Mouse (Mus musculus) thymus, adult 2 months (tissue): Measurements from ENCODE around the gene Tagln3. TPM values are rescaled to one million over a fixed set of nuclear protein-coding genes. Genes with fewer than 3 reads are reported as not detected.

Source experiments
- DNase-seq: peaks from one replicate; pipeline ENCODE4 v3.0.0; 2021
- H3K27ac ChIP-seq: fragments of 200-500 bp; 2 replicates; pipeline ENCODE4 v1.5.1; 2012; ENCODE audit warnings: low read length, control low read depth; ENCODE audit not compliant: control insufficient read depth, insufficient read depth
- H3K27me3 ChIP-seq: fragments of 200-500 bp; 2 replicates; pipeline ENCODE4 v1.6.1; 2012; ENCODE audit warnings: mild to moderate bottlenecking, low read length, moderate library complexity, mixed read lengths; ENCODE audit not compliant: control insufficient read depth, insufficient read depth
- H3K36me3 ChIP-seq: fragments of 200-500 bp; 2 replicates; pipeline ENCODE4 v1.6.1; 2012; ENCODE audit warnings: mild to moderate bottlenecking, low read length, moderate library complexity; ENCODE audit not compliant: control insufficient read depth, insufficient read depth
- H3K4me1 ChIP-seq: fragments of 200-500 bp; replicated peaks from 2 replicates; pipeline ENCODE4 v1.6.1; 2012; ENCODE audit warnings: low read length; ENCODE audit not compliant: control insufficient read depth, insufficient read depth
- H3K4me3 ChIP-seq: fragments of 200-500 bp; 2 replicates; pipeline ENCODE4 v1.5.1; 2012; ENCODE audit warnings: mild to moderate bottlenecking, low read length, control low read depth, moderate library complexity; ENCODE audit not compliant: control insufficient read depth, insufficient read depth
- CTCF ChIP-seq: fragments of 200-500 bp; IDR thresholded peaks from 2 replicates; pipeline ENCODE4 v1.5.1; 2012; ENCODE audit warnings: mild to moderate bottlenecking, control low read depth, low read length, moderate library complexity, borderline replicate concordance; ENCODE audit not compliant: control insufficient read depth, poor library complexity, insufficient read depth; ENCODE audit errors: extremely low read depth
- POLR2A ChIP-seq: fragments of 200-500 bp; IDR thresholded peaks from 2 replicates; pipeline ENCODE4 v1.6.1; 2012; ENCODE audit warnings: mild to moderate bottlenecking, low read length, control low read depth, moderate library complexity; ENCODE audit not compliant: control insufficient read depth, poor library complexity, insufficient read depth; ENCODE audit errors: extremely low read depth
- WGBS: fragments of 180-500 bp; shearing (Covaris S2); methylation state at CpG from one replicate; pipeline ENCODE4 v1.1.7; 2018; 5-methylcytosine and 5-hydroxymethylcytosine counted together
- polyA plus RNA-seq: library from polyadenylated mRNA; depleted of rRNA; stranded (reverse); fragments of >200 nt; gene quantifications from 2 replicates; pipeline ENCODE4 v1.2.3, GENCODE M21; 2012; rRNA removed

The Tagln3 gene
- polyA plus RNA-seq: 1.2 TPM in 2 replicates

DNA sequence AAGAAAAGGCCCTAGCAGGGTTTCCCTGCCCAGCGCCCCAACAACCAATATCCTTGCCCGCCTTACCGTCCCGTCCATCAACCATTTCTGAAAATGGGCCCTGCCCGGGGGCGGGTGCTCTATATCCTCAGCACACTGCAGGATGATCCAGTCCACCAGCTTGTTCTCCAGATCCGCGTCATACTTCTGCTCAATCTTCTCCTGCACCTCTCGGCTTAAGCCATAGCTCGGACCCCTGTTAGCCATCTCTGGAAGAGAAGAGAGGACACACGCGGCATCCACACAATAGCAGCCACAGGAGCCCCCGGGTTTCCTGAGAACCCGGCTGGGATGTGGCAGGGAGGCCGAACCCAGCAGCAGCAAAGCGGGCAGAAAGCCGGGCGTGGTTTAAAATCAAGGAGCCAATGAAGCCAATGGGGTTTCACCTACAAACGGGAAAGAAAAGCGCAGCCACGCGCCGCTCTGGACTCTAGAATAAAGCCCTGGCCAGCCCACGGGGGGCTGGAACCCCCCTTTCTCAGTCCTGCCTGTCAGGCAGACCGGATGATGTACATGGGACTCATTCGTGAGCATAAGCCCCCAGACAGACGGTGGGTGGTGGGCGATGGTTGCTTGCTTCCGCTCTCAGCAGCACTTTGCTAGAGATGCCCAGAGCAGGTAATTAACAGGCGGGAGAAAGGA, at the start of gene Tagln3:
Gene Tagln3 (minus strand): TSS at position 548 of the 681 bp plus-strand sequence.
- WGBS: 4% methylated on average over 30 of the region's 30 CpGs
- Histone ChIP-seq H3K36me3 (no peaks in the 10 kb centered on the region), H3K27me3 (no peaks in the 10 kb centered on the region; the same call in 1 of the 2 replicates), H3K27ac (no peak within 1 kb of the TSS), H3K4me3 (peak within 1 kb of the TSS; percentile 40), H3K4me1 (peaks cover 11% of the 10 kb centered on the region)
- no peak for TF ChIP-seq CTCF
- TF ChIP-seq POLR2A: no peak
- DNase-seq: peak; percentile 17

DNA sequence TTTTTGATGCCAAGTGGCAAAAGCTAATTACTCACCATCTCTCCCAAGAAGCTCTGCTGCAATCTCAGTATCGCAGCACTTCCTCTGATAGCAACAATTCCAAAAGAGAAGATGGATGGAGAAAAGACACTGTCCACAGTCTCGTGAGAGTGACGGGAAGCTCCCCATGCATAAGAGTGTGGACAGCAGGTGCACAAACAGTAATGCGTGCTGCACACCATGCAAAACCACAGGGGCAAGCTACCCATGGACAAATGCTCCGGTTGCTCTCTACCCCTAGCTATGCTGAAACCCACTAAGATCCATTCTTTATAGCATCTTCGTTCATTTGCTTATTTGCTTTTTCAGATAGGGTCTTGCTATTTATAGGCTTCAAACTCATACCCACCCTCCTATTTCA, 46.5 kb upstream of the Tagln3 start:
- WGBS: 98% methylated on average over 6 of the region's 6 CpGs
- TF ChIP-seq POLR2A (no peak), CTCF (no peak)
- no peak for DNase-seq
- Histone ChIP-seq H3K4me3 (no peak overlapping the region), H3K27me3 (no peaks in the 10 kb centered on the region), H3K27ac (no peak overlapping the region), H3K36me3 (no peaks in the 10 kb centered on the region), H3K4me1 (no peaks in the 10 kb centered on the region)

GRCm38 (mm10) chr16:45767853-45768640, 43.6 kb upstream of the Tagln3 start:
- 92% methylated on average over 10 of the region's 10 CpGs for WGBS
- Histone ChIP-seq H3K36me3 (no peaks in the 10 kb centered on the region), H3K27ac (no peak overlapping the region), H3K4me1 (no peaks in the 10 kb centered on the region), H3K4me3 (no peak overlapping the region), H3K27me3 (no peaks in the 10 kb centered on the region)
- TF ChIP-seq CTCF (no peak), POLR2A (no peak)
- no peak for DNase-seq

- H3K4me1 ChIP-seq: no peaks in the 10 kb centered on the region
- no peaks in the 10 kb centered on the region for H3K36me3 ChIP-seq
- DNase-seq: no peak
- WGBS: 63% methylated on average over 4 of the region's 4 CpGs
- TF ChIP-seq POLR2A (no peak), CTCF (no peak)
- no peak overlapping the region for H3K27ac ChIP-seq
- H3K4me3 ChIP-seq: no peak overlapping the region
- no peaks in the 10 kb centered on the region for H3K27me3 ChIP-seq
Measured at GRCm38 (mm10) chr16:45767434-45767833, 43.0 kb upstream of the Tagln3 start.

DNA sequence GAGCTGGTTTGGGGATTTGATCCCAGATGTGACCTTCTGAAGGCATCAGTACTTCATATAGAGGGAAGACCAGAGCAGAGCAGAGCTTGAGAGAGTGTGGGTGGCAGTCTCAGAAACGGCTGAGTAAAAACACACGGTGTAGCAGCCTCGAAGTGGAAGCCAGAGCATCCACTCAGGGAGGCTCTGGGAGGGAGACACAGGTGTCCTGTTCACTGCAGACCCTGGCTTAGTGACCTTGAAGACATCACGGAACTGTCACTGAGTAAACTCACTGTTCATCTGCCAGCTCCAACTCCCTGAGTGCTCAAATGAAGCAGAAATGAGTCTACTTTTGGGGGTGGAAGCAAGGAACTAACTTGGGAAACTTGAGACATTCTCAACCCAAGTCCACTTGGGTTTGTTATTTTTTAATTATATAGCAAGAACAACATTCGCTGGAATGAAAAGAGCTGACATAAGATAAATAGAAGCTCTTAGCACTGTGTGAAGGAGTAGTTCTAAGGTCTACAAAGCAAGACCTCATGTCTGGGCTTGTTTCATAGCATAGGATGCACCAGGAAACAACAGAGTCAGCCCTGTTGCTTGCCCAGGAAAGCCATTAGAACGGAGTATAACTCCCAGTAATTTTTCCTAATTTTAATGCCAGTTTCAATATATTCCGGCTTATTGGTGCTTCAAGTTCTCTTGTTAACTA, 41.5 kb upstream of the Tagln3 start:
- Histone ChIP-seq H3K36me3 (no peaks in the 10 kb centered on the region), H3K27me3 (no peaks in the 10 kb centered on the region), H3K4me1 (no peaks in the 10 kb centered on the region), H3K27ac (no peak overlapping the region), H3K4me3 (no peak overlapping the region)
- no peak for TF ChIP-seq POLR2A
- TF ChIP-seq CTCF: no peak
- 91% methylated on average over 7 of the region's 7 CpGs for WGBS
- no peak for DNase-seq

- WGBS: 81% methylated on average over 3 of the region's 3 CpGs
- TF ChIP-seq POLR2A: no peak
- TF ChIP-seq CTCF: no peak
- Histone ChIP-seq H3K27me3 (no peaks in the 10 kb centered on the region), H3K27ac (no peak overlapping the region), H3K36me3 (no peaks in the 10 kb centered on the region), H3K4me3 (no peak overlapping the region), H3K4me1 (no peaks in the 10 kb centered on the region)
- DNase-seq: no peak
Measured at GRCm38 (mm10) chr16:45765102-45765501, 40.7 kb upstream of the Tagln3 start.
